Mouse (Mus musculus) spleen, adult 10 weeks (tissue): Measurements from ENCODE around the gene Hs2st1. TPM values are rescaled to one million over a fixed set of nuclear protein-coding genes. Genes with fewer than 3 reads are reported as not detected.

Experiments
- polyA plus RNA-seq: library from polyadenylated mRNA; stranded (reverse); fragments of 350-450 nt; fragmentation: Illumina TruSeq; extraction: RNeasy Lipid Tissue Mini Kit (QIAGEN cat#74804); gene quantifications from one replicate; pipeline ENCODE4 v1.2.3, GENCODE M21; 2015; ENCODE audit warnings: low replicate concordance; ENCODE audit not compliant: insufficient read depth

The Hs2st1 gene
- polyA plus RNA-seq: 8.5 TPM

GRCm38 (mm10) chr3:144570047-144570815 is at the start of gene Hs2st1, which contains the start of gene Selenof:
Gene Hs2st1, minus strand, starts transcription at chr3:144570181.
Gene Selenof, plus strand, starts transcription at chr3:144570304.

Other genes with a start within 250 kb of the Hs2st1 start
- 370 TPM for gene Selenof, start 123 bp upstream of the Hs2st1 start, polyA plus RNA-seq
- 219 TPM for gene Sh3glb1, start 150.2 kb upstream of the Hs2st1 start, polyA plus RNA-seq
- gene Clca3a1, start 190.8 kb upstream of the Hs2st1 start, polyA plus RNA-seq: 116 TPM
- 0.26 TPM for gene Clca3a2, start 249.3 kb upstream of the Hs2st1 start, polyA plus RNA-seq